Mouse (Mus musculus) left cerebral cortex, postnatal 10 days (tissue): ENCODE measurements around the gene Ralgps2. TPM values are rescaled to one million over a fixed set of nuclear protein-coding genes. Genes with fewer than 3 reads are reported as not detected.

Experiments
- DNase-seq, 2 experiments: peaks; one replicate each; pipeline ENCODE4 v3.0.0; 2021 to 2022; ENCODE audit warnings: low spot score in 2 of 2, mixed read lengths in 1 of 2; ENCODE audit errors: extremely low spot score in 1 of 2
- intact Hi-C: fragments of 180-260 bp; cut with DNase I; formaldehyde crosslinking; loops from one replicate; pipeline ENCODE4 v1.15.1; 2025
- total RNA-seq, 2 experiments: library from RNA; stranded (reverse); gene quantifications; 2 replicates each; pipeline ENCODE4 v1.2.3; 2021

Ralgps2 gene
- total RNA-seq, 2 experiments from 2014 or later, result 55.7 to 58.3 TPM

DNA sequence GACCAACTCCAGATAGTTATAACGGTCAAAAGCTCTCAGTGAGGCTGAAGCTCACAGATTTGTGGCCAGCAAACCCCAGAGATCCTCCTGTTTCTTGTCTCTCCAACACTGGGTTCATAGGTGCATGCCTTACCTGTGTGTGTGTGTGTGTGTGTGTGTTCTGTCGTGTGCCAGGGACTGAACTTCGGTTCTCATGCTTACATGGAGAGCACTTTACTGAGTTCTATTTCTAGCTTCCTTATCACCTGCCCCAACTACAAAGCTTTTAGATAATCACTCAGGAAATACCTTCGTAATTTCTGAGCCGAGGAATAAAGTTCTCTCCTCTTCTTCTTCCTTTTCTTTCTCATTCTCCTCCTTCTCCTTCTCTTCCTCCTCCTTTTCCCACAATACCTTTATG lies 19.6 kb upstream of the Ralgps2 start:
- no peak for DNase-seq
- intact Hi-C loops, result no loop called here

DNA sequence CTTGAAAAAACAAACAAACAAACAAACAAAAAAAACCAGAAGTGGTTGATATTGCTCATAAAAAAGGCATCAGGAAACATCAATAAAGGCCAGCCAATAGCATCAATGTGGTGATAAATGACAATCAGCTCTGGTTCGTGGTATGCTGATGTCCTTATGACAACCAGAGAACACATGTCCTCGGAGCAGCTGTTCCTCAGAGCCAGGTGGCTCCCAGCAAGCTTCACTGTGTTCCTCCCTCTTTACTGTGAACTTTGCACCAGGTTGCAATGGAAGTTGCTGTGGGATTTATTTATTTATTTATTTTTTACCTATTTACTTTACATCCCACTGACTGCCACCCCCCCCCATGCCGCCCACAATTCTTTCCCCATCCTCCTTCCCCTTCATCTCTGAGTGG lies 17.9 kb upstream of the Ralgps2 start:
- no peak for DNase-seq

DNA sequence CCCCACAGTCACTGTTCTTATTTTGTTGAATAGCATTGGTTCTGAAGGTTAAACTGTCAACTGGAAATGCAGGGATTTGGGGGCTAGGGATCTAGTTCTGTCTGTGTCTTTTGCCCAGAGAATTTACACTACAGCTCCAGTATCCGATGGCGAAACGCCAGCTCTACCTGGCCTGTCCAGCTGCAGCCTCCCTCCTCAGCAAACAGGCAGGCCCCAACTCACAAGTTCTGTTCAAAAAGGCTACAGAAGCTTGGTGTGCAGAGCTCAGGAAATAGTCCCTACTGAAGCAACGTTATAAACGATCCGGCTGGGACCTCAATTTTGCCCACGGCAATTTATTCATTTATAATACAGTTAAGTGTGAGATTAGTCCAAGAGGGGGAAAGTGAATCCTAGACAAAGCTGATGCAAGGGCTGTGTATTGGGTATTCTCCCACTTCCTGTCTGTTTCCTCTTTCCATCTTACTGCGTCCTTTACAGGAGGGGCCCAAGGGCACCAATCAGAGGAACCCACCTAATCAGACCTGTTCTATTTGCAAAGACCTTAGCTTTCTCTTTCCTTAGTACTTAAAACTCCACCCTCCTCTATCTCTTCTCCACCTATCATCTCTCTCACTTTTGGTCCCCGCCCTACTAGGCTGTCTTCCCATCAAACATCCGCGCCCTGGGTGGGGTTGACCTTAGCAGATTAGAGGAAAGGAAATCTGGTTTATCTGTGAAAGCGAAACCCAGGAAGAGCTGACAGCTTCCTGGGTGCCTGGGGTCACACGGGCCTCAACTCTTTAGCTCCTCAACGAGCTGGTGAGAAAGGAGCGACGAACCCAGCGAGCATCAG lies 16.7 kb upstream of the Ralgps2 start:
- intact Hi-C loops, result no loop called here
- DNase-seq, result no peak

More for the DNA sequence above, 17.9 kb upstream of the Ralgps2 start:
- intact Hi-C loops, result no loop called here

DNA sequence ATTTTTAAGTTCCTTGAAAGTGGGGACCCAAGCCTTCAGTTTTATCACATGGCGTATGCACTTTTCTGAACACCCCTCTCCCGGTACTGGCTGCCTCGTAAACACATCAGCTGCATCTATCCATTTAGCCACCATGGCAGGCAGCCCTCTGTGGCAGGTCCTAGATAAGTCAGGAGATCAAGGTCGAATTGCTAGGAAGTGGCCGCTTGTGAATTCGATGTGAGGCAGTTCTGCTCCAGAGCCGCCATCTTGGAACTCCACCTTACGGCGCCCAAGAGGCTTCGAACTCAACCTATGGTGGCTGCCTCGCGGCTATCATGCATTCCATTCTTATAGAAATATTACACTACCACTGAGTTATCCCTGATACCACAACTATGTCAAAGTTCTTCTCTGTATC lies 14.8 kb upstream of the Ralgps2 start:
- intact Hi-C loops, result no loop called here
- no peak for DNase-seq

DNA sequence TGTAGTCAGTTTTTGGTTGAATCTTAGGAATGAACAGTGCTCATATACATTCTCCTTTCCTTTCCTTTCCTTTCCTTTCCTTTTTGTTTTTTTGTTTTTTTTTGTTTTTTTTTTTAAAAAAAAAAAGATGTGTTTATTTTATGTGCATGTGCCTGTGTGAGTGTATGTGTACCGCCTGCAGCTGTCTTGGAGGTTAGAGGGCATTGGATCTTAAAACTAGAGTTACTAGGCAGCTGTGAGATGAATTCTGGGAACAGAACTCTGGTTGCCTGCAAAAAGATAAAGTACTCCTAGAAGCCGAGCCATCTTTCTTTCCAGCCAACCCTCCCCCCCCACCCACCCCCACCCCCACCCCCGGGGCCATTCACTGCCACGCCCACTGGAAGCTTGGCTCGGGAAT lies 10.9 kb upstream of the Ralgps2 start:
- intact Hi-C loops, result no loop called here
- no peak for DNase-seq

DNA sequence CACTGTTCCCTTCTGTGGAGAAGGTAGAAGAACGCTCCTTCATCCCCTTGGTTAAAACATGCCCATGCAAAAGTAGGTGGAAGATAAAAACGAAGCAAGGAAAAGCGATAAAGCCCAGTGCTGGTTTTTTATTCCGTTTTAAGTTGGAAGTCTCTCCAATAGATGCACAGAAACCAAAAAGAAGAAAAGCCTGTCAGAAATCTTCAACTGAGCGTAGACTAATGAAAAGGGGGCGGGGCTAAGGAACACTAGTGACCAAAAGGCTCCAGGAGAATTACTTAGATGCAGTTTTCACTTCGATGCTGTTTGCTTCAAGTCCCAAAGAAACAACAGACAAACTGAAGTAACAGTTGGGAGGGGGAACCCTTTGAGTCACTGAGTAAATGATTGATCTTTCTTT lies 1.2 kb upstream of the Ralgps2 start:
- intact Hi-C loops, result no loop called here
- DNase-seq, result no peak

DNA sequence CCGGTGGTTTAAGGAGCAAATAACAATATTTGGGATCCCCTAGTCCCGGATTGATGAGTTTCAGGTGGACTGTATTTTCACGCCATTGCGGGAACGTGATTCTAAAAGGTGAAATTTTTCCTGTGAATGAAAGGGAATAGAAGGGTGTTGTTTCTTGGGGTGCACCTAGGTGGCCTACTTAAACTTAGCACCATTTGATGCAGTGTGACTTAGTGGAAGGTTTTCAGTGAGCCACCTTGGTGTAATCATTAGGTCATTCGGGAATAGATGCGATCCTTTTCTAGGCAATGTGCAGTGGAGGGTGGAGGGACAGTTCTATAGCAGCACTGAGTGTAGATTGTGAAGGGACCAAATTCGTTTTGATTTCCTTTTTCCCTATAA lies 706 bp upstream of the Ralgps2 start:
- no peak for DNase-seq
- intact Hi-C loops, result no loop called here

DNA sequence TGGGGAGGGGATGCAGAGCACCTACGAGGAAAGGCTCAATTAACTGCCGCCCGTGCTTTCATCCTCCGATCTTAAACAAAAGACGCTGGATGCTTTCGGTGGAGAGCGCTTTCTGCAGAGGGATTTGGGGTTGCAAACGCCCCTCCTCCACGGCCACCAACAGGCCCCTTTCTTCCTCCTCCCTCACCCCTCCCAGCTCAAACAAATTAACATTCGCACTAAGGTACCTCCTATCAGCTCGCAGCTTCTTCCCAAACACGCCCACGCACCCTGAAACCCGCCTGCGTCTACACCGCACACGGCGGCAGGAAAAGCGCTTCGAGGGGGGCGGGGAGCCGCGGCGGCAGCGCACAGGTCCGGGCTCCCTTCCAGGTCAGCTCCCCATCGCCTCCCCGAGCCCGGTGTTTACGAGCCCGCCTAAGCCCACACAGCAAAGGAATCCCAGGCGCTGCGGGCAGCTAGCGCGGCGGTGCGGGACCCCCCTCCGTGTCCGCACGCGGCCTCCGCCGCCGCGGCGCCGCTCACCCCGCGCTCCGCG lies 652 bp downstream of the Ralgps2 start:
- intact Hi-C loops, result loop anchor here (5.0 to 10.0 kb wide), 2 partner anchors 139 to 346 kb away; no protein-coding TSS in a partner anchor
- DNase-seq, result peak; percentile 74 to 91

DNA sequence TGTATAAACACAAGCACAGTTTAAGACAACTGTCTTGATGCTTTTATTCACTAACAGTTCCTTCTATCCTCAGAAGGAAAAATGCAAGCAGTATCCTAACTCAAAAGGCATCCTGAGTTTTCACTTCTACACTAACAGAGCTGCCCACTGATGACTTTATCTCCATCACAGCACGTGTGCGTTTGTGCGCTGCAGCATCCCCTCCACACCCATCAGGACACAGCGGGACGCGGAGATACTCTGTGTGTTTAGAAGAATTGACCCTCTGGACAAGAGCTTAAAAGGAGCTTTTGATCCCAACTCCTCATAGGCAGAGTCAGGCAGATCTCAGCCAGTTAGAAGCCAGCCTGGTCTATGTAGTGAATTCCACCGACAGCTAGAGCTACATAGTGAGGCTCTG lies 2.0 kb downstream of the Ralgps2 start:
- no peak for DNase-seq
- intact Hi-C loops, result loop anchor here (5.0 to 10.0 kb wide), 2 partner anchors 140 to 347 kb away; no protein-coding TSS in a partner anchor

DNA sequence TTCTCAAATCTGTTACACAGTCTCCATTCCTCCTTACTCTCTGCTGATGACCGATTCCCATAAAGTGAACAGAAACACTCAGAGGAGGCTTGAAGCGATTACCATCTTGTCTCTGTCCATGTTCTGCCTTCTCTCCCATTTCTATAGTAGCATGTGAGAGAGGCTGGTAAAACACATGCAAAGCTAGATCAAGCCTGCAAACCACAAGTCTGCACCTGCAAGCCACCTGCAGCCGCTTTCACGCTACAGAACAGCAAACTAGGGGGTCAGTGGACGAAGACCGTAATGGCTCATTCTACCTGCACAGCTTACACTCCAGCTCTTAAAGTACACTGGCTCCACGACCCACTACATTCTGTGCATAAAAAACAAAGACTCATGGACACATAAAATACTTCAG lies 5.7 kb downstream of the Ralgps2 start:
- intact Hi-C loops, result loop anchor here (10.0 kb wide), 1 partner anchor 351 kb away; no protein-coding TSS in a partner anchor
- DNase-seq, result no peak

DNA sequence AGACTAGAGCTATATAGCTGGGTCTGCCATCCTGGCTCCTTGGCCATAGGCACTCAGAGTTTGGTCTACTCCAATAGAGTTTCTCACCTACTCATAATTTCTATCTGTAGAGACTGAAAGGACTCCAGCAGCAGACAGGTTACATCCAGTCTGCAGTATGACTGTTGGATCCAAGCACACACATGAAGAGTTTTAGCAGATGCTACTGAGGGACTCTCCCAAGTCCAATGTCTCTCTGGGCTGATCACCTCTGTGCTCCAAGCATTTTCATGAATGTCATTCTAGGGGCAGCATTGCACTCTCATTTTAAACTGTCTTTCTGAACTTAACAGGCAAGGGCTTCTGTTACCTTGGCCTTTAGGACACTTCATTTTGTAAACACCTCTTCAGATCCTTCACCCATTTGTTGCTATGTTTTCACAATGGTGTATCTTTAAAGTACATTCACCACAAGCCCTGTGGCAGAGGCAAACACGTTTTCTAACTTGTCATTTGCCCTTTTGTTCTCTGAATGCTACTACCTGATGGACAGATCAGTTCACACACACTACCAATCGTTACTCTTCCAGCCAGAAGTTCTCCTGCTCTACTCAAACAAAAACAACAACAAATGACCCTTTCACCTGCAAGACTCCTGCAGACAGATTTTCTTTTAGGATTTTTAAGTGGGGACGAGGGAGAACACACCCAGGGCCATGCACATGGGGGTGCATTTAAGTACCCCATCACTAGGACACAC lies 7.2 kb downstream of the Ralgps2 start:
- DNase-seq, result no peak
- intact Hi-C loops, result loop anchor here (10.0 kb wide), 1 partner anchor 353 kb away; no protein-coding TSS in a partner anchor

DNA sequence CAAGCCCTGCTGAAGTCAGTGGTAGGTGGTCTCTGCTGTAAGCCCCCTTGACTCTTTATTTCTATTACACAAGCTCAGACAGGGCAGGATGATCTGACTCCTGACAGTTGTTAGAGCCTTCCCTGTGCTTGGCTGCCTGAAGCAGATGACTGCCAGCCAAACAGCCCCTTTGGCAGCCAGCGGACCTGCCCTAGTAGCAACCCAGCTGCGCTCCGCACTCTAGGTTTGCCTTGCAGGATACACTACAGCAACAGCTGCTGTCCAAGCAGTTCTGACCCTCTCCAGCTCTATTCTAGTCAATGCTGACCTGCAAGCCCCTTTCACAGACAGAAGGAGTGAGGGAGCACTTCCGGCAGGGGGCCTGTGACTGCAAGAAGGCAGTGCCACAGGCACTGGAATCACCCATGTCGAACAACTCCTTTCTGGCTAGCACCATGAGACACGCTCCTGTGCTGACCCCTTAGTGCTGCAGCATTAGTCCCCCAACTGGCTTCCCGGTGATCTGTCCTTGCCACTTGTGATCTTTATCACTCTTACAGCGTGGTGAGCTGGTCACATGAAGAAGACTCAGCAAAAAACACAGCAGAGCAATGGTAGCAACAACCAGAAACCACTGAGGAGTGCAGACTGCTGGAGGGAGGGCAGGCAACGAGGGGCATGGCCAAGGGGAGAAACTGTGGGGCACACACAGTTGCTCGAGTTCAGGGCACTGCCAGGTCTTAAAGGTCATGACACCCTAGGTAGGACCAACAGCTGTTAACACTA lies 8.1 kb downstream of the Ralgps2 start:
- intact Hi-C loops, result loop anchor here (10.0 kb wide), 1 partner anchor 354 kb away; no protein-coding TSS in a partner anchor
- no peak for DNase-seq

DNA sequence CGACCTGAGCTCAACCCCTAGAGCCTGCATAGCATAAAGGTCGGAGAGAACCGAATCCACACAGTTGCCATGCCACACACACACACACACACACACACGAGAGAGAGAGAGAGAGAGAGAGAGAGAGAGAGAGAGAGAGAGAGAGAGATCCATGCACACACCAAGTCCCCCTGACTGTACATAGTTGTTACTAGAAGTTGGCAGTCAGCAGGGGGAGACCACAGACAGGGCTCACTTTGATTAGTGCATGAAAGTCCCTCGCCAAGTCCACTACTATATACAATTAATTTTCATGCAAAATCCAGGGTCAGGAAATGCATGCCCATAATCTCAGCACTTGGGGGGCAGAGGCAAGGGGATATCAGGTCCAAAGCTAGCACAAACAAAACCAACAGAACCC lies 9.2 kb downstream of the Ralgps2 start:
- intact Hi-C loops, result loop anchor here (10.0 kb wide), 1 partner anchor 355 kb away; no protein-coding TSS in a partner anchor
- DNase-seq, result no peak

DNA sequence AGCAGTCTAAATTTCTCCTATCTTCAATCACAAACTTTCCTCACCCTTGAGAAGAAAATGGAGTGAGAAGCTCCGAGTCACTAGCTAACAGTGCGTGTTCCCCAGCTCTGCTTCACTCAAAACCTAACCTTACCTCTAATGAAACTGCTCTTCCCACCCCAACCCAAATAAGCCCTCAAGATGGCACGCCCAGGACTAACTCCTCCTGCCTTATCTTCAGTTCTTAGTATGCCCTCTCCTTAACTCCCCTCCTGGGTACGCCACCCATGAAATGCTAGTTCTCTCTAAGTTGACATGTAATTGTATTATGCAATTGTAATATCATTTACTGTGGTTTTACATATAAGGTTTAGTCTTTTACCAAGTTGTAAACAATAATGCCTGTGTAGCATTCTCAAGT lies 11.2 kb downstream of the Ralgps2 start:
- DNase-seq, result no peak
- intact Hi-C loops, result no loop called here

DNA sequence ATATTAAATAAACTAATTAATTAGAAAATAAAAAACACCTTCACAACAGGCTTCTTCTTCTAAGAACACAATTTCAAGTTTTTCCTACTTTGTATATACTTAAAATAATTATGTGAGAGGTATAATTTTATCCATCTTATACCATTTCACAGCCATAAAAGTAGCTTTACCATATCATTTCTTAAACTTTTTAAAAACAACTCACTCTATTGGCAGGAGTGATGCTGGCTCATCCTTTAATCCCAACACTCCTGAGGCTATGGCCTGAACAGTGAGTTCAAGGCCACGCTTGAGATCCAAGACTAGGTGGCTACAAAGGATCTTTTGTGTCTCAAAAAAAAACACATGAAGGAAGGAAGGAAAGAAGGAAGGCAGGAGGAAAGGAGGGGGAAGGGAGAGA lies 15.9 kb downstream of the Ralgps2 start:
- intact Hi-C loops, result no loop called here
- DNase-seq, result no peak

DNA sequence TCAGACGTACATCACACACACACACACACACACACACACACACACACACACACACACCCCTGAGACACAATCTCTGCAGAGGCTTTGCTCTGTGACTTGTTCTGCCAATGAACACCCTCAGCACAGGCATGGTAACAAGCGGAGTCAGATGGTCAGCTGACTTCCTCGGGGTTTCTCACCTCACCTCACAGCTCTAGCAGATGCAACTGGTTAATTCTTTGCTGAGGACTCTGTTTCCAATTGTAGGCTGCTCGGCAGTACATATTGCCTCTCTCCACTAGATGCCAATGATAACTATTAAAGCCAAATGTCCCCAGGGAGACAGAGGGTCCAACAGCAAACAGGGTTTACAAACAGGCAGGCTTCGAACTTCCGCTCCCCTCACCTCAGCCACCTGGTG lies 16.5 kb downstream of the Ralgps2 start:
- intact Hi-C loops, result no loop called here
- DNase-seq, result no peak

DNA sequence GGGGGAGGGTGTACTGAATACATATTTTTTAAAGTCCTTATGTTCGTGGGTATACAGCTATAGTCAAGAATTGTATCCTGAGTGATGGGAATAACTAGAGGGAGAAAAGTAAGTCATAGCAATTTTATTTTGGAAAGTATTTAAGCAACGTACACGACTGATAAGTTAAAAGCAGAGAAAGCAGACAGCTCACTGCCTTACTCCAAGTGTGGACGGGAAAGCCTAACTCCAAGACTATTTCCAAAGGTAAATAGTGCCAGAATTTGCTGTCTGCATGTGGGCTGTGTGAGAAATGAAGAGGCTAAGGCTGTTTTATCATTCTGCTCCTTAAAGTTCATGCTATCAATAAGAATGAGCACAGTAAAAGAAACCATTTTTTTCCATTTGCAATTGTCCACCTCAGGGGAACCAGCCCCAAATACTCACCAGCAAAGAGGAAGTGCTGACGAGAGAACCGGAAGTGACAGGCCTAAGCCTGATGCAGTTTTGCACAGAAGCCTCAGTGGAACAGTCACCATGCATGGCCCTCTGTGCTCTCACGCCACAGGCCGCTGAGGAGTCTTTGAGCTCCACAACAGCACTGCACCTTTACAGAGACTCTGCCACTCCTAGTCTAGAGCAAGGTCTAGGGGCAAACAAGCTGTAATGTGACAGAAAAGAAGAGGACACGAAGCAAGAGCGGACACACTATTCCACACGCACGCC lies 18.0 kb downstream of the Ralgps2 start:
- peak in 1 of 2 experiments; percentile 33 for DNase-seq
- intact Hi-C loops, result no loop called here

DNA sequence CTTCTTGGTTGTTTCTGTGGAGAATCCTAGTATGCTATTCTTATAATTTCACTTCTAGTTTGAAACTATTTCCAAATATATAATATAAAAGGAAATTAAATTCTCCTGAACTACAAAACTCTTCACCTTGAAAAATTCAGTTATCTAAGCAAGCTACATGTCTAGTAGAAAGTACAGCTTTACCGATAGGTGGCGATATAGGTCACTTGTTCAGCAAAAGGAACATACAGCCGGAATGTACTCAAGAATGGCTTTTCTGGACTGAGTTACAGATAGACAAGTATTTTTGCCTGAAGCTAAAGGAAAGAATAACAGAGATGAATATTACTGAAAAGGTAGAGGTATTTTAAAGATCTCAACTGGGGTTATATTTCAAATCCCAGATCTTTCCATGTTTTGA lies 22.0 kb downstream of the Ralgps2 start:
- peak in 1 of 2 experiments; percentile 64 for DNase-seq
- intact Hi-C loops, result loop anchor here (2.0 kb wide), 1 partner anchor 159 kb away; no protein-coding TSS in a partner anchor
